Mouse (Mus musculus) liver, embryonic 11.5 days (tissue): ENCODE data around the gene Inpp5k. TPM values are rescaled to one million over a fixed set of nuclear protein-coding genes. Genes with fewer than 3 reads are reported as not detected.
A peak's percentile ranks its signal among the peaks of the same experiment; 100 is the strongest.

ENCODE experiments used
- ATAC-seq: fragments of 200-750 bp; cut with Nextera tagmentation; replicated peaks from 2 replicates; pipeline ENCODE4 v1.8.0; 2017; ENCODE audit warnings: moderate number of reproducible peaks, mild to moderate bottlenecking, moderate TSS enrichment, moderate library complexity; ENCODE audit not compliant: low FRiP score
- DNase-seq: peaks from one replicate; pipeline ENCODE4 v3.0.0-alpha.2; 2017; ENCODE audit warnings: low spot score
- H3K27ac ChIP-seq: fragments of 300-500 bp; sonication (generic); 2 replicates; pipeline ENCODE4 v1.5.1; 2014; ENCODE audit warnings: mild to moderate bottlenecking, low read depth, low read length, control low read depth
- H3K27me3 ChIP-seq: fragments of 300-500 bp; sonication (generic); replicated peaks from 2 replicates; pipeline ENCODE4 v1.6.1; 2014; ENCODE audit warnings: low read length, mixed read lengths; ENCODE audit not compliant: control insufficient read depth, insufficient read depth
- H3K36me3 ChIP-seq: fragments of 300-500 bp; sonication (generic); 2 replicates; pipeline ENCODE4 v1.6.1; 2014; ENCODE audit warnings: mild to moderate bottlenecking, low read length, moderate library complexity, mixed read lengths; ENCODE audit not compliant: control insufficient read depth, insufficient read depth
- H3K4me1 ChIP-seq: fragments of 300-500 bp; sonication (generic); replicated peaks from 2 replicates; pipeline ENCODE4 v1.6.1; 2014; ENCODE audit warnings: low read length, mixed read lengths; ENCODE audit not compliant: control insufficient read depth, insufficient read depth
- H3K4me2 ChIP-seq: fragments of 300-500 bp; sonication (generic); 2 replicates; pipeline ENCODE4 v1.6.1; 2014; ENCODE audit warnings: mild to moderate bottlenecking, control low read depth, moderate library complexity
- H3K4me3 ChIP-seq: fragments of 300-500 bp; sonication (generic); 2 replicates; pipeline ENCODE4 v1.5.1; 2014; ENCODE audit warnings: low read depth, low read length, control low read depth
- H3K9ac ChIP-seq: fragments of 300-500 bp; sonication (generic); 2 replicates; pipeline ENCODE4 v1.6.1; 2014; ENCODE audit warnings: low read depth, low read length, control low read depth
- H3K9me3 ChIP-seq: fragments of 300-500 bp; sonication (generic); 2 replicates; pipeline ENCODE4 v1.6.1; 2016; ENCODE audit warnings: low read length, inconsistent platforms, mixed read lengths; ENCODE audit not compliant: control insufficient read depth
- WGBS: fragments of 180-500 bp; shearing (Covaris S2); extraction: QIAGEN DNeasy Blood & Tissue Kit; methylation state at CpG from one replicate; pipeline ENCODE4 v1.1.7; 2014; 5-methylcytosine and 5-hydroxymethylcytosine counted together
- polyA plus RNA-seq: library from polyadenylated mRNA; unstranded; fragments of >200 nt; fragmentation: Nextera tagmentation; extraction: Ambion mirVana; gene quantifications from 2 replicates; pipeline ENCODE4 v1.2.1, GENCODE M21; 2014

Gene Inpp5k
- polyA plus RNA-seq, 1 experiment from 2014 or later, result 21.9 TPM

DNA sequence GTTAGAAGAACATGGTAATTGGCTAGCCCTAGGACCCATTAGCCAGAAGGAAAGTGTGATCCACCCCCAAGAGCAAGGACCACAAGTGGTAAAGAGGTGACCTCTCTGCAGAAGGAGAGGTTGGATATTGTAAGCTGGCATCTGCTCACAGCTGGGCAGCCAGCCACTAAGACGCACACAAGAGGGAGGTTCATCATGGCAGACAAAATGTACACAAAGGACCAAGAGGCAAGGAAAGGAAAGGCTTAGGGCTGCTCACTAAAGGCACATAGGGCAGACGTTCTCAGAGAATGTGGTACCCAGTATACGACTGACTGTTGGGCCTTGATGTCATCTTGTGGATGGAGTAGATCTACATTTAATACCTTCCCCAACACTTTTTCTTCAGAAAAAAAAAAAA lies 44.1 kb downstream of the Inpp5k start:
- Histone ChIP-seq H3K4me2 (no peak overlapping the region), H3K4me1 (0 out of 2 replicates have a peak, but pooled peaks cover 2% of the 10 kb centered on the region), H3K27me3 (no peaks in the 10 kb centered on the region), H3K4me3 (no peak overlapping the region), H3K36me3 (peaks cover 30% of the 10 kb centered on the region), H3K9me3 (no peaks in the 10 kb centered on the region), H3K9ac (no peak overlapping the region), H3K27ac (no peak overlapping the region)
- DNase-seq (no peak), ATAC-seq (no peak)
- WGBS, result 83% methylated on average over 3 of the region's 3 CpGs

DNA sequence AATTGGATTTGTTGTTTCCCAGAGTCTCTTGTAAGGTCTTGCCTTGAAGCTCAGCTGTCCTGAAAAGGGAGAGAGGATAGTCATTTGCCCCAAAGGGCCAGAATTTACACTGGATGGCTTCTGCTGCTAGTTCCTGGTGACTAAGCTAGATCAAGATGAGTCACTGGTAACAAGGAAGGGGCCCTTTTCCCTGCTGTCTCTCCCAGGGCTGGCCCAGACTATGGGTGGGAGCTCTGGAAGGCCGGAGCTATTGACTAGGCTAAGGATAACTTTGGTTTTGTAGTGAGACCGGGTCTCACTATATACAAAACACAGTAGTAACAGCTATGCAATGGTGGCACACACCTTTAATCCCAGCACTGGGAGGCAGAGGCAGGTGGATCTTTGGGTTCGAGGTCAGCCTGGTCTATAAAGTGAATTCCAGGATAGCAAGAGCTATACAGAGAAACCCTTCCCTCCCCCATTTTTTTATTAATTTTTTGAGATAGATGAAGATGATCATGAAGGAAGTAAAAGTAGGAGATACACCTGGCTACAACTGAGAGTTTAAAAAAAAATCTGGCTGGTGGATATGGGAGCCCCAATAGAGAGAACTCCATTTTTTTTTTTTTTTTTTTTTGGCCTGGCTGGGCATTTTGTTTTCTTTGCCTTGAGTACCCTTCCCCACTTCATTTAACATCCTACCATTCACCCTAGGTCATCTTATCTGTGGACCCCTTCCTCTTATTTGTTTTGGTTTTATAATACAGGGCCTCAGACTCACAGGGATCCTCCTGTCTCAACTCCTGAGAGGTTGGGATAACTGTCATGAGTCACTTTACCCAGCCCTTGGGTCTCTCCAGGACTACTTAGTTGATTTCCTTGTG lies 47.3 kb downstream of the Inpp5k start:
- Histone ChIP-seq H3K9ac (peak overlapping the region; percentile 98), H3K4me1 (peaks cover 11% of the 10 kb centered on the region), H3K27me3 (no peaks in the 10 kb centered on the region), H3K36me3 (peaks cover 6% of the 10 kb centered on the region), H3K4me2 (peak overlapping the region; percentile 93), H3K9me3 (no peaks in the 10 kb centered on the region), H3K4me3 (peak overlapping the region; percentile 99), H3K27ac (peak overlapping the region; percentile 64)
- WGBS, result 78% methylated on average over 3 of the region's 3 CpGs
- no peak for ATAC-seq
- no peak for DNase-seq

DNA sequence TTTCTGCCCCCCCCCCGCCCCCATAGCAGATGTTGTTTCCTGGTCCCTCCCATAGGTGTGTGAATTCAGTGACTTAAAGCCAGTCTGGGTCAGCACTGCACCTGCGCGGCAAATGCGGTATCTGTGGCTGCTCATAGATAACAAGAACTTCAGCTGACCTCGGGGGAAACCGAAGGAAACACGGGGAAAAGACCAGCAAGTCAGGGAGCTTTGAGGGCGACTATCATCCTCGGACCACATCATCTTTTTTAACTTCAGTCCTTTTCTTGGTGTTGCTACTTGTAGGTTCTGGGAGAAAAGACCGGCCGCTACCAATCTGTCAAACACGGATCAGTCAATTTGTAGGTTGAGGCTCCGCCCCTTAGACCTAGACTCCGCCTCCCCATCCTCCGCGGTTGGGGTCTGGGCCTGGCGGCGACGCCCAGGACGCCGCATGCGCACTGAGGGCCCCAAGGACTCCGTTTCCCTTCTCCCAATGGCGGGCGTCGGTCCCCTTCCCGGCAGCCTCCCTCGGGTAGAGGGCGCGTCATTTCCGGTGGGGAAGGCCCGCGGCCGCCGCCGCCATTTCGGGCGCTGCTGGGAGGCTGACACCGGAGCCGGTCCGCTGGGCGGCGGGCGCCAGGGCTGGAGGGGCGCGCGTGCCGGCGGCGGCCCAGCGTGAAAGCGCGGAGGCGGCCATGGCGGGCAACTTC lies 48.1 kb downstream of the Inpp5k start, which contains the start of gene Crk:
Gene Crk (plus strand): TSS at position 513 of the 692 bp plus-strand sequence.
- Histone ChIP-seq H3K9ac (peak within 1 kb of the TSS; percentile 98), H3K9me3 (no peaks in the 10 kb centered on the region), H3K4me3 (peak within 1 kb of the TSS; percentile 99), H3K36me3 (peaks cover 5% of the 10 kb centered on the region; the same call in 1 of the 2 replicates), H3K4me2 (peak within 1 kb of the TSS; percentile 93), H3K27me3 (no peaks in the 10 kb centered on the region), H3K27ac (peak within 1 kb of the TSS; percentile 95), H3K4me1 (peaks cover 11% of the 10 kb centered on the region)
- WGBS, result under 1% methylated on average over 55 of the region's 55 CpGs
- peak; percentile 96 for DNase-seq
- ATAC-seq, result peak; percentile 97

DNA sequence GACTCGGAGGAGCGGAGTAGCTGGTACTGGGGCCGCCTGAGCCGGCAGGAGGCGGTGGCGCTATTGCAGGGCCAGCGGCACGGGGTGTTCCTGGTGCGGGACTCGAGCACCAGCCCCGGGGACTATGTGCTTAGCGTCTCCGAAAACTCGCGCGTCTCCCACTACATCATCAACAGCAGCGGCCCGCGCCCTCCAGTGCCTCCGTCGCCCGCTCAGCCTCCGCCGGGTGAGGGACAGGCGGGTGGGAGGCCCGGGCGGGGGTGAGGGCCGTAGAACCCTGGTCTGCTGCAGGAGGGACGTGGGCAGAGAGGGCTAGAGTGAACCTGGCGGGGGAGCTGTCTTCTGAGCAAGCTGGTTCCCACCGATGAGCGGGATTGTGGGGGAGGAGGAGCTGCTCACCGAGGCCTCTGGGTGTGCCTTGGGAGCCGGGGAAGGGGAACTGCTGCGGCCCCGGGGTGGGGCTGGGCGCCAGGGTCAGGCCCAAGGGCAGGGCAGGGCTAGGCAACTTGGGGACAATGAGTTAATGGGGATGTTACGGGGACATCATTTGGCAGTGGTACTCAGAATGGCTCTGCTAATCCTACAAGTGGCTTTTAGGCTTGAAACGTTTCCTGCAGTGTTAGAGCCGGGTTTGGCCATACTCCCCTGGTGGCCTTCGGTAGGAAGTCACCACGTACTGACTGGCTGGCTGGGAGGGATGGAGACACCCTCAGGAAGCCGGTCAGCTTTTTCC lies 48.8 kb downstream of the Inpp5k start:
- peak overlapping the region; percentile 99 for H3K4me3 ChIP-seq
- no peaks in the 10 kb centered on the region for H3K27me3 ChIP-seq
- under 1% methylated on average over 43 of the region's 43 CpGs for WGBS
- peaks cover 8% of the 10 kb centered on the region; the same call in 1 of the 2 replicates for H3K36me3 ChIP-seq
- ATAC-seq (peak; percentile 70), DNase-seq (peak; percentile 77)
- H3K4me1 ChIP-seq, result peaks cover 11% of the 10 kb centered on the region
- H3K9ac ChIP-seq, result peak overlapping the region; percentile 98
- H3K27ac ChIP-seq, result peak overlapping the region; percentile 95
- H3K9me3 ChIP-seq, result no peaks in the 10 kb centered on the region
- H3K4me2 ChIP-seq, result peak overlapping the region; percentile 93

DNA sequence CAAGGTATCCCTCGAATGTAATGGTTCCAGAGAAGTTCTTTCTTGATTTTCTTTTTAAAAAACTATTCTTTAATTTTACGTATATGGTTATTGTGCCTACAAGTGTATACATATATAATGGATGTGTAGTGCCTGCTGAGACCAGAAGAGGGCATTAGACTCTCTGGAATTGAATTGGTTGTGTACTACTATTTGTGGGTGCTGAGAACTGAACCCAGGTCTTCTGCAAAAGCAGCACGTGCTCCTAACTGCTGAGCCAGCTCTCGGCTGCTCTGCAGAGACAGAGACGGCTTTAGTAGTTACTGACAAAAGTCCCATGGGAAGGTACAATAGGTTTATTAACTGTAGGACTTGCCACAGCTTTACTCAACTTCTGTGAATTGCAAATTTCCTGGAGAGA lies 53.7 kb downstream of the Inpp5k start:
- Histone ChIP-seq H3K9ac (no peak overlapping the region), H3K27ac (no peak overlapping the region), H3K27me3 (no peaks in the 10 kb centered on the region), H3K4me1 (peaks cover 14% of the 10 kb centered on the region), H3K36me3 (peaks cover 16% of the 10 kb centered on the region; the same call in 1 of the 2 replicates), H3K4me2 (no peak overlapping the region), H3K4me3 (no peak overlapping the region), H3K9me3 (no peaks in the 10 kb centered on the region)
- DNase-seq (no peak), ATAC-seq (no peak)
- WGBS, result 91% methylated on average over 5 of the region's 5 CpGs

DNA sequence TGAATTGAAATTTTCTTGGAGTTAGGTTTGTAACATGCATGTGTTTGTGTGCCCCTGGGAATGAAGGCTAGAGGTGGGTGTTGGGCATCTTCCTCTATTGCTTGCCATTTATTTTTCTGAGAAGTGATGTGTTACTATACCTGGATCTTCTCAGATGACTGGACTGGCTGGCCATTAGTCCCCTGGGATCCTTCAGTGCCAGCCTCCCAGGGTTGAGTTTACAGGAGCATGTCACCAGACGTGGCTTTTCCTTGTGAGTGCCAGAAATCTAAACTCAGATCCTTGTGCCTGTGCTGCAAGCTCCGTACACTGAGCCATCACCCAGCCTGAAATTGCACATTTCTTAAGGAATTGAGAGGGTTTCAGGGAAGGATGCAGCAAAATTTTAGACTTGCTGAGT lies 54.2 kb downstream of the Inpp5k start:
- DNase-seq (no peak), ATAC-seq (no peak)
- Histone ChIP-seq H3K27me3 (no peaks in the 10 kb centered on the region), H3K9me3 (no peaks in the 10 kb centered on the region), H3K4me3 (no peak overlapping the region), H3K36me3 (peaks cover 16% of the 10 kb centered on the region; the same call in 1 of the 2 replicates), H3K4me1 (peaks cover 14% of the 10 kb centered on the region), H3K27ac (no peak overlapping the region), H3K9ac (no peak overlapping the region), H3K4me2 (no peak overlapping the region)
- 91% methylated on average over 2 of the region's 2 CpGs for WGBS

DNA sequence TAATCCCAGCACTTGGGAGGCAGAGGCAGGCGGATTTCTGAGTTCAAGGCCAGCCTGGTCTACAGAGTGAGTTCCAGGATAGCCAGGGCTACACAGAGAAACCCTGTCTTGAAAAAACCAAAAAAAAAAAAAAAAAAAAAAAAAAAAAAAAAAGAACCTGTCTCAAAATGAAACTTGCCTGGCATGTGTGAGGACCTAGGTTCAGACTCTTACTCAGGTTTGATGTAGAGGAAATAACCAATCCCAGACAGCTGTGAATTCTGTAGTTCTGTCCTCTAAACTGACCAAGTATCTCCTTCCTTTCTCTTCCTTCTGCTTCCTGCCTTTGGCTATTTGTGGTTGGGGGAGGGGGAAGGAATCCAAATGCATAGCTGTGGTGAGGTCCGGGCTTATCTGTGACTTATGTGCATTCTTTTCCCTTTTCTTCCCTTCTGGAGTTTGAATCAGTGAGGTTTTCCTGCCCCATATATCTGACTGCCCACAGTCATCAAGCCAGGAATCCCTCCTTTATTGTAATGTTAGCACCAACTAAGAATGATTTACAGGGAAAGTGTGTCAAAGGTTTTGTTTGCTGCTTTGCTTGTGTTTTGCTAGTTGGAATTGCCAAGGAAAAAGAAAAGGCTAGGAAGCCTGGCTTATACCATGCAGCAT lies 56.7 kb downstream of the Inpp5k start:
- Histone ChIP-seq H3K4me1 (peaks cover 5% of the 10 kb centered on the region; the same call in 1 of the 2 replicates), H3K27me3 (no peaks in the 10 kb centered on the region), H3K9me3 (no peaks in the 10 kb centered on the region), H3K4me2 (no peak overlapping the region), H3K4me3 (no peak overlapping the region), H3K9ac (no peak overlapping the region), H3K36me3 (peaks cover 25% of the 10 kb centered on the region), H3K27ac (no peak overlapping the region)
- ATAC-seq, result no peak
- WGBS, result 33% methylated on average over 2 of the region's 2 CpGs
- DNase-seq, result no peak

DNA sequence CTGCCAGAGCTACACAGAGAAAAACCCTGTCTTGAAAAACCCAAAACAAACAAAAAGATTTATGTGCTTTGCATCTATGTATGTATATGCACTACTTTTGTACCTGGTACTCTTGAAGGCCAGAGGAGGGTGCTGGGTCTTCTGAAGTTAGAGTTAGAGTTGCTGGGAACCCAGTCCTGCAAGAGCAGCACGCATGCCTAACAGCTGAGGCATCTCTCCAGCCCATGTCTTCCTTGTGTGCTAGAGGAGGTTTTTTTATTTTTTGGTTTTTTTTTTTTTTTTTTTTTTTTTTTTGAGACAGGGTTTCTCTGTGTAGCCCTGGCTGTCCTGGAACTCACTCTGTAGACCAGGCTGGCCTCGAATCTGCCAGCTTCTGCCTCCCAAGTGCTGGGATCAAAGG lies 57.3 kb downstream of the Inpp5k start:
- Histone ChIP-seq H3K27ac (no peak overlapping the region), H3K36me3 (peaks cover 29% of the 10 kb centered on the region)
- WGBS, result 96% methylated on average over 2 of the region's 2 CpGs

More for the DNA sequence above, 57.3 kb downstream of the Inpp5k start:
- no peak for ATAC-seq
- H3K9ac ChIP-seq, result no peak overlapping the region
- H3K4me2 ChIP-seq, result no peak overlapping the region
- no peaks in the 10 kb centered on the region for H3K27me3 ChIP-seq
- H3K4me1 ChIP-seq, result peaks cover 5% of the 10 kb centered on the region; the same call in 1 of the 2 replicates
- DNase-seq, result no peak
- H3K4me3 ChIP-seq, result no peak overlapping the region
- H3K9me3 ChIP-seq, result no peaks in the 10 kb centered on the region
